In the genomic region with DNA sequence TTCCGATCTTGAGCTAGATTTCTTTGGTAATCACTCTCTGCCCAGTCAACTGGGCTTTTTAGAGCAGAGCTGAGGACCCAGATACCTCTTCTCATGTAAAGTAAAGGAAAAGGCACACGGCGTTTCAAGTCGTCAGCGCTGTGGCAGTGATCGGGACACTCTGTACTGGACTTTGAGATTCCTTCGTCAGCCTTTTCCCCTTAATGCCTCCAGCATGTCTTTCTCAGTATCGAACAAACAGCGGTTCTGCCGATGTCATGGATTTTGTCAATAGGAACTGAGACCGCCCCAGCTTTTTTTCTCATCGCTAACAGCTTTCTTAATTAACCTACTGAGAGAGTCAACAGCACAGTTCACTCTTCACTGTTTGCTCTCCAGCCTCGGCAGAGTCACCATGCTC, we compare ENCODE assay signal across 22 mouse cellular contexts.
A peak's percentile ranks its signal among the peaks of the same experiment; 100 is the strongest.
DNase-seq lines count a peak whose midpoint lies in the region; ATAC-seq and TF ChIP-seq lines count a peak whose summit lies in the region.
"Had no signal": no experiment of that assay in that cellular context is flagged by ENCODE, and none has a peak within 500 bp of the region (broad histone marks: within the 10 kb centered on the region; RNA-seq: fewer than 3 reads in every experiment).

No protein-coding gene starts in this region.

- no peak for TF ChIP-seq EP300 in liver, postnatal 0 days (IDR thresholded peaks at IDR 0.05; ENCODE audit: low read depth)
- TF ChIP-seq EP300 in stomach, postnatal 0 days (optimal IDR thresholded peaks at IDR 0.05), result no peak

- no peak overlapping the region for H3K9ac ChIP-seq in kidney, embryonic 14.5 days (ENCODE audit: low read depth, low read length)
- no peak overlapping the region for H3K9ac ChIP-seq in liver, postnatal 0 days (replicated peaks)
- H3K9ac ChIP-seq in stomach, postnatal 0 days (ENCODE audit: low read length), result no peak overlapping the region
- H3K9ac ChIP-seq: embryonic facial prominence, embryonic 12.5 days; embryonic facial prominence, embryonic 15.5 days; forebrain, postnatal 0 days; heart, embryonic 13.5 days; hindbrain, embryonic 12.5 days; hindbrain, embryonic 15.5 days had no signal

- H3K4me2 ChIP-seq in kidney, embryonic 14.5 days (replicated peaks; ENCODE audit: low read depth, low read length), result no peak overlapping the region
- peak overlapping the region; percentile 42 for H3K4me2 ChIP-seq in liver, postnatal 0 days (ENCODE audit: low read depth, low read length)
- no peak overlapping the region for H3K4me2 ChIP-seq in stomach, postnatal 0 days (replicated peaks; ENCODE audit: low read depth)
- H3K4me2 ChIP-seq: embryonic facial prominence, embryonic 12.5 days; embryonic facial prominence, embryonic 15.5 days; heart, embryonic 13.5 days; hindbrain, embryonic 12.5 days; hindbrain, embryonic 15.5 days had no signal

- WGBS in kidney, adult 2 months, result 77% methylated on average over 13 of the region's 13 CpGs
- WGBS in kidney, embryonic 14.5 days, result 88% methylated on average over 13 of the region's 13 CpGs
- 72% methylated on average over 13 of the region's 13 CpGs for WGBS in liver, postnatal 0 days (ENCODE audit: insufficient replicate concordance)
- WGBS in stomach, postnatal 0 days, result 60% methylated on average over 13 of the region's 13 CpGs

- no peak overlapping the region for H3K27ac ChIP-seq in kidney, adult 2 months (ENCODE audit: insufficient read depth, low read depth, low read length)
- H3K27ac ChIP-seq in kidney, embryonic 14.5 days (ENCODE audit: low read depth, low read length), result no peak overlapping the region
- H3K27ac ChIP-seq in liver, postnatal 0 days (ENCODE audit: low read depth), result no peak overlapping the region
- H3K27ac ChIP-seq in stomach, postnatal 0 days (replicated peaks), result no peak overlapping the region
- H3K27ac ChIP-seq: embryonic facial prominence, embryonic 12.5 days; embryonic facial prominence, embryonic 15.5 days; heart, adult 2 months; heart, embryonic 13.5 days; hindbrain, embryonic 12.5 days; hindbrain, embryonic 15.5 days had no signal

- peak; percentile 22 for DNase-seq in kidney, adult 2 months
- DNase-seq in liver, postnatal 0 days, result no peak
- DNase-seq in liver, result no peak
- DNase-seq in stomach, postnatal 0 days (ENCODE audit: low spot score), result no peak
- DNase-seq in frontal cortex, adult 2 months (ENCODE audit: extremely low spot score in 1 of 2, low spot score in 1 of 2), result no peak
- DNase-seq: adrenal gland, adult 2 months; adrenal gland, postnatal 14 days; cerebellum, adult 11 months; cerebellum, adult 2 months; cerebellum, adult 9-11 months; forebrain, postnatal 0 days; gastrocnemius, postnatal 25 days; heart, adult 2 months had no signal

- no peaks in the 10 kb centered on the region for H3K4me1 ChIP-seq in kidney, adult 2 months (ENCODE audit: control insufficient read depth, insufficient read depth, low read length)
- H3K4me1 ChIP-seq in kidney, embryonic 14.5 days (ENCODE audit: control insufficient read depth, insufficient read depth, low read length), result no peaks in the 10 kb centered on the region
- no peaks in the 10 kb centered on the region for H3K4me1 ChIP-seq in liver, postnatal 0 days (ENCODE audit: insufficient read depth)
- no peaks in the 10 kb centered on the region for H3K4me1 ChIP-seq in stomach, postnatal 0 days (replicated peaks; ENCODE audit: control insufficient read depth, insufficient read depth)
- H3K4me1 ChIP-seq: embryonic facial prominence, embryonic 12.5 days; embryonic facial prominence, embryonic 15.5 days; heart, embryonic 13.5 days; hindbrain, embryonic 12.5 days; hindbrain, embryonic 15.5 days had no signal

- no peak for TF ChIP-seq CTCF in kidney, adult 2 months (conservative IDR thresholded peaks at IDR 0.05; ENCODE audit: insufficient read depth, insufficient read length, low read depth, low read length)
- TF ChIP-seq CTCF in liver, postnatal 0 days (IDR thresholded peaks at IDR 0.05; ENCODE audit: low read depth), result no peak
- TF ChIP-seq CTCF in stomach, postnatal 0 days (IDR thresholded peaks at IDR 0.05; ENCODE audit: low read depth), result no peak

- H3K27me3 ChIP-seq in kidney, adult 2 months (replicated peaks; ENCODE audit: control insufficient read depth, insufficient read depth, low read length), result no peaks in the 10 kb centered on the region
- H3K27me3 ChIP-seq in kidney, embryonic 14.5 days (ENCODE audit: control insufficient read depth, insufficient read depth, low read length), result no peaks in the 10 kb centered on the region
- H3K27me3 ChIP-seq in liver, postnatal 0 days (ENCODE audit: insufficient read depth, low read length), result no peaks in the 10 kb centered on the region
- no peaks in the 10 kb centered on the region for H3K27me3 ChIP-seq in stomach, postnatal 0 days (ENCODE audit: control insufficient read depth, insufficient read depth, low read length)
- H3K27me3 ChIP-seq: embryonic facial prominence, embryonic 12.5 days; embryonic facial prominence, embryonic 15.5 days; heart, embryonic 13.5 days; hindbrain, embryonic 12.5 days; hindbrain, embryonic 15.5 days had no signal

- H3K4me3 ChIP-seq in kidney, adult 2 months (ENCODE audit: insufficient read depth, low read depth, low read length), result no peak overlapping the region
- H3K4me3 ChIP-seq in kidney, embryonic 14.5 days (ENCODE audit: low read length), result no peak overlapping the region
- H3K4me3 ChIP-seq in liver, postnatal 0 days (ENCODE audit: low read depth, low read length), result no peak overlapping the region
- no peak overlapping the region for H3K4me3 ChIP-seq in stomach, postnatal 0 days (ENCODE audit: low read depth, low read length)
- H3K4me3 ChIP-seq: embryonic facial prominence, embryonic 12.5 days; embryonic facial prominence, embryonic 15.5 days; heart, adult 2 months; heart, embryonic 10.5 days; heart, embryonic 13.5 days; hindbrain, embryonic 12.5 days; hindbrain, embryonic 15.5 days had no signal

- H3K36me3 ChIP-seq in kidney, adult 2 months (ENCODE audit: control insufficient read depth, insufficient read depth, low read length), result no peaks in the 10 kb centered on the region
- no peaks in the 10 kb centered on the region for H3K36me3 ChIP-seq in kidney, embryonic 14.5 days (ENCODE audit: control insufficient read depth, insufficient read depth, low read length)
- H3K36me3 ChIP-seq in liver, postnatal 0 days (replicated peaks; ENCODE audit: insufficient read depth, low read length), result no peaks in the 10 kb centered on the region
- no peaks in the 10 kb centered on the region for H3K36me3 ChIP-seq in stomach, postnatal 0 days (ENCODE audit: control insufficient read depth, insufficient read depth, low read length)
- H3K36me3 ChIP-seq: embryonic facial prominence, embryonic 12.5 days; embryonic facial prominence, embryonic 15.5 days; heart, embryonic 10.5 days; heart, embryonic 13.5 days; hindbrain, embryonic 12.5 days; hindbrain, embryonic 15.5 days had no signal

- no peak for TF ChIP-seq POLR2A in kidney, adult 2 months (IDR thresholded peaks at IDR 0.05; ENCODE audit: low read depth, low read length)

- H3K9me3 ChIP-seq in kidney, embryonic 14.5 days (ENCODE audit: control insufficient read depth, low read length), result no peaks in the 10 kb centered on the region
- H3K9me3 ChIP-seq in liver, postnatal 0 days (ENCODE audit: low read length), result no peaks in the 10 kb centered on the region
- H3K9me3 ChIP-seq in stomach, postnatal 0 days (ENCODE audit: control insufficient read depth, low read length), result no peaks in the 10 kb centered on the region
- H3K9me3 ChIP-seq: embryonic facial prominence, embryonic 12.5 days; embryonic facial prominence, embryonic 15.5 days; heart, embryonic 10.5 days; heart, embryonic 13.5 days; hindbrain, embryonic 12.5 days; hindbrain, embryonic 15.5 days had no signal

- no peak for ATAC-seq in kidney, embryonic 14.5 days (ENCODE audit: low FRiP score, low TSS enrichment)
- no peak for ATAC-seq in liver, postnatal 0 days
- peak; percentile 35; the same call in 1 of the 2 replicates for ATAC-seq in stomach, postnatal 0 days (ENCODE audit: low FRiP score, low TSS enrichment)
- ATAC-seq: CD4-positive, CD25-positive, alpha-beta regulatory T cell, adult 4 months; forebrain, embryonic 14.5 days; forebrain, postnatal 0 days had no signal
